Mouse (Mus musculus) stomach, embryonic 14.5 days (tissue): Measurements from ENCODE around the gene Optn. TPM values are rescaled to one million over a fixed set of nuclear protein-coding genes. Genes with fewer than 3 reads are reported as not detected.
A peak's percentile ranks its signal among the peaks of the same experiment; 100 is the strongest.
"Not testable (repeated sequence)": the region's sequence is repeated elsewhere in the genome, so short reads cannot be mapped to it uniquely, and the experiment has no call there.

Experiments used
- ATAC-seq: fragments of 200-750 bp; cut with Nextera tagmentation; 2 replicates; pipeline ENCODE4 v1.8.0; 2017; ENCODE audit warnings: low read depth, moderate TSS enrichment; ENCODE audit not compliant: insufficient number of reproducible peaks, insufficient read depth, low FRiP score
- H3K27ac ChIP-seq: fragments of 300-500 bp; sonication (generic); 2 replicates; pipeline ENCODE4 v1.5.1; 2014; ENCODE audit warnings: mild to moderate bottlenecking, low read length, moderate library complexity, mixed read lengths
- H3K27me3 ChIP-seq: fragments of 300-500 bp; sonication (generic); 2 replicates; pipeline ENCODE4 v1.6.1; 2014; ENCODE audit warnings: low read length, control low read depth, mixed read lengths; ENCODE audit not compliant: control insufficient read depth, insufficient read depth
- H3K36me3 ChIP-seq: fragments of 300-500 bp; sonication (generic); 2 replicates; pipeline ENCODE4 v1.6.1; 2014; ENCODE audit warnings: mild to moderate bottlenecking, control low read depth, low read length, moderate library complexity, mixed read lengths; ENCODE audit not compliant: control insufficient read depth, insufficient read depth
- H3K4me1 ChIP-seq: fragments of 300-500 bp; sonication (generic); 2 replicates; pipeline ENCODE4 v1.6.1; 2014; ENCODE audit warnings: low read length, control low read depth, mixed read lengths; ENCODE audit not compliant: control insufficient read depth, insufficient read depth
- H3K4me2 ChIP-seq: fragments of 300-500 bp; sonication (generic); replicated peaks from 2 replicates; pipeline ENCODE4 v1.6.1; 2014; ENCODE audit warnings: low read depth, low read length, control low read depth
- H3K4me3 ChIP-seq: fragments of 300-500 bp; sonication (generic); 2 replicates; pipeline ENCODE4 v1.5.1; 2014; ENCODE audit warnings: low read depth, low read length, control low read depth
- H3K9ac ChIP-seq: fragments of 300-500 bp; sonication (generic); replicated peaks from 2 replicates; pipeline ENCODE4 v1.6.1; 2014; ENCODE audit warnings: low read depth, mild to moderate bottlenecking, control low read depth, low read length, moderate library complexity, mixed read lengths
- H3K9me3 ChIP-seq: fragments of 300-500 bp; sonication (generic); 2 replicates; pipeline ENCODE4 v1.6.1; 2016; ENCODE audit warnings: low read depth, low read length, control low read depth; ENCODE audit not compliant: control insufficient read depth
- WGBS: fragments of 180-500 bp; shearing (Covaris S2); extraction: QIAGEN DNeasy Blood & Tissue Kit; methylation state at CpG from one replicate; pipeline ENCODE4 v1.1.7; 2014; 5-methylcytosine and 5-hydroxymethylcytosine counted together
- polyA plus RNA-seq: library from polyadenylated mRNA; unstranded; fragments of >200 nt; fragmentation: Nextera tagmentation; extraction: Ambion mirVana; gene quantifications from 2 replicates; pipeline ENCODE4 v1.2.1, GENCODE M21; 2014

Optn gene
- polyA plus RNA-seq, 1 experiment from 2014 or later = 6.5 TPM

GRCm38 (mm10) chr2:5067951-5068350 is 4.1 kb upstream of the Optn start:
- no peaks in the 10 kb centered on the region for H3K4me1 ChIP-seq
- WGBS = 62% methylated on average over 4 of the region's 4 CpGs
- no peak overlapping the region for H3K4me2 ChIP-seq
- no peaks in the 10 kb centered on the region for H3K9me3 ChIP-seq
- no peaks in the 10 kb centered on the region for H3K27me3 ChIP-seq
- no peak overlapping the region for H3K9ac ChIP-seq
- no peaks in the 10 kb centered on the region for H3K36me3 ChIP-seq
- ATAC-seq = no peak
- H3K4me3 ChIP-seq = no peak overlapping the region
- H3K27ac ChIP-seq = no peak overlapping the region

DNA sequence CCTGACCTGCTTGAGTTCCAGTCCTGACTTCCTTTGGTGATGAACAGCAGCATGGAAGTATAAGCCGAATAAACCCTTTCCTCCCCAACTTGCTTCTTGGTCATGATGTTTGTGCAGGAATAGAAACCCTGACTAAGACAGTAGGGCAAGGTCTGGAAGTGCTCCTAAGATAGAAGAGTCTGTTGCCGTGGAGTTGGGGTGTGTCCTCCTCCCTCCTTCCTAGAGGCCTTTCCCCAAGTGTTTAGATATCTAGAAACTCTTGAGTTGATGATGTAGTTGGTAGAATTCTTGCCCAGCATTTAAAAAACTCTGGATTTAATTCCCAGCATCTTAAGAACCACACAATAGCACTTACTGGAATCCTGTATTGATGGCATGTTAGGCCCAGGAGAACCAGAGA is 3.4 kb upstream of the Optn start:
- not testable (repeated sequence) for ATAC-seq

DNA sequence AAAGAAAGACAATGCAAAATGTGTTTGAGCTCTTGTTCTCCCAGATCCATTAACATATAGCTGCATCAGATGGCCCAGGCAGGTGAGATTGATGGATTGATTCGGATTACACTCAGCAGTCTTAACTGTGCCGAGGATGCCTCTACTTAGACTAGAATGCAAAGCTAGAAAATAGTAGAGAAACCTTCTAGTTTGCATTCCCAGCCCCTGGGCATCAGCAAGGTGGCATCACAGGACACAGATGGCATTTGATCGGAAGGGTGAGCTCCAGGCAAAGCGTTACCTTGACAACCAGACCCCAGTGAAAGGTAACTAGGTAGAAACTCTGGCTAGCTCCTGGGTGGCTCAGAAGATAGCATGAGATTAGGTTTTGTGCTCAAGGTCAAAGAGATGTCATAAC is 396 bp upstream of the Optn start:
- Histone ChIP-seq H3K27me3 (no peaks in the 10 kb centered on the region), H3K4me3 (peak overlapping the region; percentile 51), H3K4me1 (no peaks in the 10 kb centered on the region), H3K9ac (no peak overlapping the region), H3K36me3 (no peaks in the 10 kb centered on the region), H3K9me3 (no peaks in the 10 kb centered on the region), H3K4me2 (peak overlapping the region; percentile 93), H3K27ac (no peak overlapping the region)
- peak; percentile 44; the same call in 1 of the 2 replicates for ATAC-seq
- 31% methylated on average over 4 of the region's 4 CpGs for WGBS

More for the DNA sequence above, 3.4 kb upstream of the Optn start:
- not testable (repeated sequence) for H3K4me2 ChIP-seq, H3K9ac ChIP-seq, H3K36me3 ChIP-seq, H3K27me3 ChIP-seq, H3K4me1 ChIP-seq, H3K9me3 ChIP-seq, H3K4me3 ChIP-seq, H3K27ac ChIP-seq
- 94% methylated on average over 2 of the region's 2 CpGs for WGBS

DNA sequence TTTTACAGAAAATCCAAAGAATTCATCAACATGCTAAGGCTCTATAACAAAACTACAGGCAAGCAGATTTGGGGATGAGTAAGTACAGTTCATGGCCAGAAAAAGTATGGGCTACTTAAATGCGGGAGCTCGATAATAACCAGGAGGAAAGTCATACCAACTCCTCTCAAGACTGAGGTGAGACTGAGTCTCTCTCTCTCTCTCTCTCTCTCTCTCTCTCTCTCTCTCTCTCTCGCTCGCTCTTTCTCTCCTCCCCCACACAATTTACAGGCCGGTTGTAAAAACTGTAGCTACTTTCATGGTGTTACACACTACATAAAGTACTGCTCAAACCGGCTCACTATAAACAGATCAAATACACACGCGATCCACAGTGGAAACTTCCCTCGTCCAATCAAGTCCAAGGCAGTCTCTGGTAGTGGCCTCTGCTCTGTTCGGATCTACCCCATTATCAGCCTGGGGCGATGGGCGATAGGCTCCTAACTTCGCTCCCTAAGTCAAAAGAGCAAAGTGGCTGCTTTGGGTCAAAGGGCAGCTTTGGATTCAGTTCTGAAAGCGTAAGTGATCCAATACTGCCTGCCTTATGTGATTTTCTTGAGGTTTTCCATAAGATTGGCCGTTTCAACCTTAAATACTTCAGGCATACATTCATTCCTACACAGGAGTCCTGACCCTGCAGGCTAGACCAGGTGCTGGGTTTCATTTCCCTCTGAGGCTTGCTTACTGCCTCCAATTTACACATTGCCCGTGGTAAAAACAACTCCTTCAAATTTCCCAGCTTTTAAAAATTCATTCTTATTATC is 1.2 kb downstream of the Optn start:
- no peaks in the 10 kb centered on the region for H3K9me3 ChIP-seq
- no peak for ATAC-seq
- no peaks in the 10 kb centered on the region for H3K27me3 ChIP-seq
- 47% methylated on average over 16 of the region's 16 CpGs for WGBS
- H3K36me3 ChIP-seq = no peaks in the 10 kb centered on the region
- H3K27ac ChIP-seq = no peak overlapping the region
- H3K4me1 ChIP-seq = no peaks in the 10 kb centered on the region
- H3K4me2 ChIP-seq = peak overlapping the region; percentile 93
- no peak overlapping the region for H3K9ac ChIP-seq
- H3K4me3 ChIP-seq = no peak overlapping the region; the same call in 1 of the 2 replicates

DNA sequence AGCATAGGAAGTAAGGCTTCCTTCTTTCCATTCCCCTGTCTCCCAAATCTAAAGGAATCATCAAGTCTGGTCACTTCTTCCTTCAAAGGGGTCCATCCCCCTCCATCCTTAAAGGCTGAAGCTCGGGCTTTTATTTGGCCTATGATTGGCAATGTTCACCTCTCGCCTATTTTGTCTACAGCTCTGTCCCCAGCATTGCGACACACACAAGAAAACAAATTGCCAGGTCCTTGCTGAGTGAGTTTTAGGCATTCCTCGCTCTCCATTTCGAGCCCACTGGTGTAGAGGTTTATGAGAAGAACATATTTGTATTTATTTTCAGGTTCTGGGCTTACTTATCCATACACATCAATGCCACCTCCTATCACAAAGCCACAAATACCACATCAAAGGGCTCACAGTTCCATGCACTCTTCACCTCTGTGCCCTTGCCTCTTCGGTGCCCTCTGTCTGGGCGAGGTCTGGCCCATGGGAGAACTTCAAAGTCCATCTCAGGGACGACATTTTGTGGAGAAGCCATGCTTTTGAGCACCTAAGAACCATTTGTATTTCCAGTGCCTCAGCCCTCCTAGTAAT is 2.6 kb downstream of the Optn start:
- no peak overlapping the region for H3K4me2 ChIP-seq
- no peak overlapping the region for H3K9ac ChIP-seq
- H3K4me3 ChIP-seq = no peak overlapping the region
- no peaks in the 10 kb centered on the region for H3K4me1 ChIP-seq
- H3K9me3 ChIP-seq = no peaks in the 10 kb centered on the region
- no peak overlapping the region for H3K27ac ChIP-seq
- no peaks in the 10 kb centered on the region for H3K36me3 ChIP-seq
- WGBS = 77% methylated on average over 8 of the region's 8 CpGs
- ATAC-seq = no peak
- H3K27me3 ChIP-seq = no peaks in the 10 kb centered on the region

GRCm38 (mm10) chr2:5059997-5060396 is 3.9 kb downstream of the Optn start:
- Histone ChIP-seq H3K27ac (no peak overlapping the region), H3K4me1 (no peaks in the 10 kb centered on the region), H3K4me2 (no peak overlapping the region), H3K27me3 (no peaks in the 10 kb centered on the region), H3K4me3 (no peak overlapping the region), H3K36me3 (no peaks in the 10 kb centered on the region), H3K9me3 (no peaks in the 10 kb centered on the region), H3K9ac (no peak overlapping the region)
- ATAC-seq = no peak
- 76% methylated on average over 4 of the region's 4 CpGs for WGBS

DNA sequence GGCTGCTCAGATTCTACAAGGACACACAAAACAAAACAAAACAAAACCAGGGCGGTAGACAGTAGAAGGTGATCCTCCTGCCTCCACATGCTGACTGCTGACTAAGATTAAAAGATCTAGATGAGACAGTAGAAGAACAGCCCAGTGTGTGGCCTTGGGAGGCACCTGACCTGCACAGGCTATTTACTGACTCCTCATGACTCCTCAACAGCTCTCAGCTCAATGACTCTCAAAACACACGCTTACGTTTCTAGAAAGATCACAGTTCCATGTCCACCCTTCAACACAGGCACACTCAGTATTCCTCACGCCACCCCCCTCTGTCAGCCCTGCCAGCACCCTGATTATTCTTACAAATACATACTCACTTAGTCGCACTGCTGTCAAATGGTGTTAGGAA is 5.4 kb downstream of the Optn start:
- ATAC-seq = no peak
- Histone ChIP-seq H3K27ac (no peak overlapping the region), H3K4me2 (no peak overlapping the region), H3K4me3 (no peak overlapping the region), H3K27me3 (no peaks in the 10 kb centered on the region), H3K9ac (no peak overlapping the region), H3K4me1 (no peaks in the 10 kb centered on the region), H3K9me3 (no peaks in the 10 kb centered on the region), H3K36me3 (no peaks in the 10 kb centered on the region)
- WGBS = 84% methylated on average over 5 of the region's 5 CpGs

DNA sequence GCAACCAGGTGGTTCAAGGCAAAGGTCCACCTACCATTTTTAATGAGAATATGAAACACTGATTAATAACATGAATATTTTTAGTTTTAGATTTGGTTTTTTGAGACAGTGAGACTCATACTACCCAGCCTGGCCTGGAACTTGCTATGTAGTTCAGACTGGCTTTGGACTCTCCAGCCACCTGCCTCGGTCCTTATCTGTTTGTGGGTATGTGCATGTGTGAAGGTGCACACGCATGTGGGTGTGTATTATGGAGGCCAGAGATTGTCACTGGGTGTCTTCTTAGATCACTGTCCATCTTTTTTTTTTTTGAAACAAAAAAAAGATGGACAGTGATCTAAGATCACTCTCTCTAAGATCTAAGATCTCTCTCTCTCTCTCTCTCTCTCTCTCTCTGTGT is 13.3 kb downstream of the Optn start:
- no peak for ATAC-seq
- H3K9me3 ChIP-seq = no peaks in the 10 kb centered on the region
- no peaks in the 10 kb centered on the region for H3K36me3 ChIP-seq
- H3K4me3 ChIP-seq = no peak overlapping the region
- H3K27me3 ChIP-seq = no peaks in the 10 kb centered on the region
- H3K4me2 ChIP-seq = no peak overlapping the region
- H3K4me1 ChIP-seq = no peaks in the 10 kb centered on the region
- H3K9ac ChIP-seq = no peak overlapping the region
- H3K27ac ChIP-seq = no peak overlapping the region
- WGBS = 95% methylated on average over 2 of the region's 2 CpGs
